Mouse (Mus musculus) liver, adult 2 months (tissue): ENCODE measurements at regions not wholly inside any gene's neighbourhood (a gene's known extent, or its start where the extent isn't known, plus 50 kb on each side); places are given as distances from the start of the nearest gene placed in this dataset.

ENCODE experiments used
- DNase-seq: peaks from one replicate; pipeline ENCODE4 v3.0.0-alpha.2; 2011; ENCODE audit warnings: low read depth, low spot score; ENCODE audit errors: extremely low read depth
- H3K27ac ChIP-seq: fragments of 200-500 bp; replicated peaks from 2 replicates; pipeline ENCODE4 v1.5.1; 2012; ENCODE audit warnings: low read depth, mild to moderate bottlenecking, control low read depth, inconsistent platforms, low read length; ENCODE audit not compliant: insufficient read depth
- H3K27me3 ChIP-seq: fragments of 200-500 bp; 2 replicates; pipeline ENCODE4 v1.6.1; 2012; ENCODE audit warnings: mild to moderate bottlenecking, moderate library complexity, low read length, inconsistent platforms; ENCODE audit not compliant: control insufficient read depth, insufficient read depth
- H3K36me3 ChIP-seq: fragments of 200-500 bp; 2 replicates; pipeline ENCODE4 v1.6.1; 2012; ENCODE audit warnings: low read length, inconsistent platforms; ENCODE audit not compliant: control insufficient read depth, insufficient read depth
- H3K4me1 ChIP-seq: fragments of 200-500 bp; 2 replicates; pipeline ENCODE4 v1.6.1; 2011; ENCODE audit warnings: low read length; ENCODE audit not compliant: control insufficient read depth, insufficient read depth
- H3K4me3 ChIP-seq: fragments of 200-500 bp; 2 replicates; pipeline ENCODE4 v1.5.1; 2011; ENCODE audit warnings: low read depth, mild to moderate bottlenecking, control low read depth, low read length, moderate library complexity; ENCODE audit not compliant: insufficient read depth
- H3K79me2 ChIP-seq: fragments of 200-500 bp; 2 replicates; pipeline ENCODE4 v1.6.1; 2012; ENCODE audit warnings: inconsistent platforms, mild to moderate bottlenecking, low read length, moderate library complexity; ENCODE audit not compliant: control insufficient read depth, insufficient read depth
- H3K9ac ChIP-seq: fragments of 200-500 bp; 2 replicates; pipeline ENCODE4 v1.6.1; 2012; ENCODE audit warnings: low read depth, mild to moderate bottlenecking, control low read depth, inconsistent platforms, low read length
- CTCF ChIP-seq: fragments of 200-500 bp; IDR thresholded peaks from 2 replicates; pipeline ENCODE4 v1.5.1; 2011; ENCODE audit warnings: low read depth, low read length, control low read depth
- POLR2A ChIP-seq: fragments of 200-500 bp; IDR thresholded peaks from 2 replicates; pipeline ENCODE4 v1.6.1; 2011; ENCODE audit warnings: low read length, control low read depth; ENCODE audit not compliant: insufficient read depth; ENCODE audit errors: extremely low read depth
- WGBS: fragments of 180-500 bp; shearing (Covaris S2); methylation state at CpG from one replicate; pipeline ENCODE4 v1.1.7; 2018; 5-methylcytosine and 5-hydroxymethylcytosine counted together

DNA sequence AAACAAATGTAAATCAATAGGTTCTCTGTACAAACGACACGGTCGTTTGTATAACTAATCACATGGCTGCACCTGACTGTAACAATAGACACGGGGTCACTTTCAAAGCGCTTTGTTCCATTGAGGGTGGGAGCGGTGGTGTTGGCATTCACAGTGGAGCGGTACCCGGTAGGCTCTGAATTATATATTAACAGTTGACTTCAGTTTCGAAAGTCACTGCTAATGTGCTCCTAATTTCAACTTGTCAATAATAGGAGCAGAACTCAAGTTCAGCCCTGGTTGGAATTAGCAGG lies 160.8 kb upstream of the Tll1 start:
- no peaks in the 10 kb centered on the region for H3K79me2 ChIP-seq
- H3K4me1 ChIP-seq = no peaks in the 10 kb centered on the region
- TF ChIP-seq POLR2A (no peak), CTCF (no peak)
- H3K27ac ChIP-seq = no peak overlapping the region
- no peak overlapping the region for H3K4me3 ChIP-seq
- DNase-seq = no peak
- H3K36me3 ChIP-seq = no peaks in the 10 kb centered on the region
- no peak overlapping the region for H3K9ac ChIP-seq
- WGBS = 45% methylated on average over 9 of the region's 9 CpGs
- no peaks in the 10 kb centered on the region for H3K27me3 ChIP-seq

DNA sequence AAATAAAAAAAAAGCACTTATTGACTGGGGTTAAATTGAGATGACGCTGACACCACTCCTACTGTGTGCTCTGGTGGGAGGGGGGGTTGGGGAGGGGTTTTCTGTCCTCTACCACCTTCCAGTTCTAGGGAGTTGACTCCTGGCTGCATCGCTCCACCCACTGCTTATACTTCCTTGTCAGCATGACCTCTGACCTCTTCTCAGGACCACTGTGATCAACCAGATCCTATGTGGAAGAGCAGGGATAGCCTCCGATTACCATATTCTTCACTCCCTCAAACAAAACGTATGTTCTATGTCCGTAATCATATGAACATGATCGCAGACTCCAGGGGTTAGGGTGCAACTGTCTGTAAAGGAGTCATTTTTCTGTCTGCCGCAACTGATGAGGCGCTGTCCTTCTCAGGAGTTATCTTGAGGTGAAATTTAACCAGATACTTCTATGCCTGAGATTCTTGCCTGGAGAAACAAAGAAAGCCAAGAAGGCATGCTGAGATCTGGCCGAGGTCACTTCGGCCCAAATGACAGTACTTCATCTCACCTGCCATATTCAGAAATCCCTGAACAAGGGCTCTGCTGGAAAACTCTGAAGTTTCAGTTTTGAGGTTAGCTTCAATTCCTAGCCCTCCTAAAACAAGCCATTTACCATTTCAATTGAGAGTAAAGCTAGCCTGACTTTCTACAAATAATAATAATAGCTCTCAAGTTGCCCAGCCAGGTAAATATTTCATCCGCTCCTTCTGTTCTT lies 160.3 kb upstream of the Tll1 start:
- H3K4me3 ChIP-seq = no peak overlapping the region
- TF ChIP-seq CTCF (no peak), POLR2A (no peak)
- H3K27me3 ChIP-seq = no peaks in the 10 kb centered on the region
- no peak overlapping the region for H3K27ac ChIP-seq
- DNase-seq = no peak
- H3K4me1 ChIP-seq = no peaks in the 10 kb centered on the region
- H3K79me2 ChIP-seq = no peaks in the 10 kb centered on the region
- no peak overlapping the region for H3K9ac ChIP-seq
- no peaks in the 10 kb centered on the region for H3K36me3 ChIP-seq
- 75% methylated on average over 11 of the region's 11 CpGs for WGBS

DNA sequence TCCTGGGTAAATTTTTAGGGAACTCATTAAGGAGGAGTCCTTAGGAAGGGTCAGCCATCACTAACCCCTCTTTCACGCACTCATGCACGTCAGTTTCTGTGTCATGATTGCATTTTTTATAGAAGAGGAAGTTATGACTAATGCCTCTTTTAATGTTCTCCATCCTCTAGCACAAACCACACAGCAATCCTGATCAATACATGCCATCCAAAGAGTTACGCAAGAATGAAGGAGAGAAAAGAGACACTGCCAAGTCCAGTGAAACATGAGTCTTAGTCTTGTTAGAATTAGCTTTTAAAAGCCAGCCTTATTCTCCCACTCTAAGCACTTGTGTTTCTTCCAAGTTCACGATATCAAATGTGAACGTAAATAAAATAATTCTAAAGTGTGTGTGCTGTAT lies 151.0 kb upstream of the Tll1 start:
- no peak overlapping the region for H3K4me3 ChIP-seq
- WGBS = 85% methylated on average over 5 of the region's 5 CpGs
- H3K27me3 ChIP-seq = no peaks in the 10 kb centered on the region; the same call in 1 of the 2 replicates
- no peaks in the 10 kb centered on the region for H3K4me1 ChIP-seq
- no peak for DNase-seq
- H3K36me3 ChIP-seq = no peaks in the 10 kb centered on the region
- H3K9ac ChIP-seq = no peak overlapping the region
- no peaks in the 10 kb centered on the region for H3K79me2 ChIP-seq
- TF ChIP-seq POLR2A (no peak), CTCF (no peak)
- no peak overlapping the region for H3K27ac ChIP-seq

DNA sequence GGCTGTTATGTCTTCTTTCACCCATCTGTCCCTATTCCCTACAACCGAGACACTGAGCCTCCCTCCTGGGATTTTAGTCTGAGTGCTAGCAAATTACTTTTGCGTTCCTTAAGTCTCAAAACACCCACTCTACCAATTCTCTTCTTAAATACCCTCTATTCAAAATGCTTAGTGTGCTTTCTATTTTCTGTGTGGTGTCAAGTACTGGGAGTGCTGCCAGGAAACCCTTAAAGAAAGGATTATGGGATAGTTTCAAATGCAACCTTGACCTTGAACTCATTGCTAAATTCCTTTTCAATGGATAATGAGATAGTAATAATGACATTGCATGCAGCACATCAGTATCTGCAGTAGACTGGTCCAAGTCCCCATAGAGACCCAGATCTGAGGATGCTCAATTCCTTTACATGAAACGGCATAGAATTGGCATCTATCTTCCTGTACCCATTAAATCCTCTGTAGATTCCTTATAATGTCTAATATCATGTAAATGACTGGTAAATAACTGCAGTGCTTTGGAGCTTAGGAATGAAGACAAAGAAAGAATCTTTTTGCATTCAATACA lies 142.1 kb upstream of the Tll1 start:
- Histone ChIP-seq H3K27ac (no peak overlapping the region), H3K4me3 (no peak overlapping the region), H3K9ac (no peak overlapping the region), H3K4me1 (no peaks in the 10 kb centered on the region), H3K79me2 (no peaks in the 10 kb centered on the region), H3K27me3 (no peaks in the 10 kb centered on the region), H3K36me3 (no peaks in the 10 kb centered on the region)
- 75% methylated on average over 3 of the region's 3 CpGs for WGBS
- DNase-seq = no peak
- no peak for TF ChIP-seq POLR2A
- no peak for TF ChIP-seq CTCF

GRCm38 (mm10) chr8:64347490-64347889 lies 141.4 kb upstream of the Tll1 start:
- H3K4me3 ChIP-seq = no peak overlapping the region
- H3K4me1 ChIP-seq = no peaks in the 10 kb centered on the region
- no peaks in the 10 kb centered on the region for H3K27me3 ChIP-seq
- H3K9ac ChIP-seq = no peak overlapping the region
- H3K36me3 ChIP-seq = no peaks in the 10 kb centered on the region
- no peak for DNase-seq
- H3K79me2 ChIP-seq = no peaks in the 10 kb centered on the region
- 77% methylated on average over 2 of the region's 2 CpGs for WGBS
- TF ChIP-seq CTCF (no peak), POLR2A (no peak)
- no peak overlapping the region for H3K27ac ChIP-seq

DNA sequence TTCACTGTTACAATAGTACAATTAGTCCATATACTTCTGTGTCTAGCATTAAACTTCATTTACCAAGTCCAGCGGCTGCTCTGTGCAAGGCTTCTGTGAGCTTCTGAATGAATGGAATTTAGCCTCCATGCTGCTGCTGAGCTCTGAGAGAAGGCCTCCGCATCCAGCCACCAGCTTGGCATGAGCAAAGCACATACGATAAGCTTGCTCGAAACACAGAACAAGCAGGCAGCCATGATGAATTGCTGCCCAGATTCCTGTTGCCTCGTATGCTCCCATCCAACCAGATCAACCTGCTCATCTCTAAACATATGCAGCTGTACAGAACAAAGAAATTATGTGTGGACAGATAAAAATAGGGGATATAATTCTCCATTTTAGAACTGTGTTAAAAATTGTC lies 140.4 kb upstream of the Tll1 start:
- Histone ChIP-seq H3K27ac (no peak overlapping the region), H3K4me1 (no peaks in the 10 kb centered on the region), H3K79me2 (no peaks in the 10 kb centered on the region), H3K4me3 (no peak overlapping the region), H3K27me3 (no peaks in the 10 kb centered on the region), H3K9ac (no peak overlapping the region), H3K36me3 (no peaks in the 10 kb centered on the region)
- TF ChIP-seq POLR2A (no peak), CTCF (no peak)
- 90% methylated on average over 5 of the region's 5 CpGs for WGBS
- no peak for DNase-seq
